Mouse (Mus musculus): Measurements from ENCODE around the gene Taf13.

DNA sequence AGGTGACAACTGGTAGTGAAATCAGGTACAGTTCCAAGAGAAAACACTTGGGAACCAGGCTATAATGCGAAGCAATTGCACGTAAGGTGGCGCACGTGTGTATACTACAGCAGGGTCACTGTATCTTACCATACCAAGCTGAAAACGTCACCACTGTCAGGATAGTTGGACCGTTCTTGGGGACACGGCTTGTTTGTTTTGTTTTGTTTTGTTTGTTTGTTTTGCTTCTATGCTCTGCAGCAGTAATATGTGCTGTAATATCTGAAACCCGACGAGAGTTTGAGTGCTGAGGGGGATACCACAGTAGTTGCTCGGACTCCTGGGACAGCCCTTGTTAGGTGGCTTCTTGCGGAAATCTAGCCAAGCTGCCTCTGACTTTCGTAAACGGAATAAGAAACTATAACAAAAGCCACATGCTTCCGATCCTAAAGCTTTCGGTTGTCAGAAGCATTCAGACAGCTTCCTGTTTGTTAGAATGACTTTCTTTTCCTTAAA lies 8.7 kb upstream of the Taf13 start:
- TF ChIP-seq POLR2A (IDR thresholded peaks at IDR 0.05; ENCODE audit: extremely low read depth, insufficient read depth, low read length) (no peak), CTCF (IDR thresholded peaks at IDR 0.05; ENCODE audit: extremely low read depth, insufficient read depth, low read length) (no peak)
